18 mouse cellular contexts compared by ENCODE assay signal in genomic region chr5:47980459-47980858, GRCm38 (mm10). TPM values are rescaled to one million over a fixed set of nuclear protein-coding genes. Genes with fewer than 3 reads are reported as not detected.
DNase-seq lines count a peak whose midpoint lies in the region; ATAC-seq and TF ChIP-seq lines count a peak whose summit lies in the region.
"Had no signal": no experiment of that assay in that cellular context is flagged by ENCODE, and none has a peak within 500 bp of the region (broad histone marks: within the 10 kb centered on the region; RNA-seq: fewer than 3 reads in every experiment).

No protein-coding gene starts in this region.

- H3K4me2 ChIP-seq in forebrain, postnatal 0 days (ENCODE audit: low read depth), result no peak overlapping the region
- no peak overlapping the region for H3K4me2 ChIP-seq in forebrain, embryonic 14.5 days (ENCODE audit: low read length)
- H3K4me2 ChIP-seq: heart, embryonic 11.5 days; liver, embryonic 13.5 days had no signal

- peak; percentile 32; the same call in 1 of the 2 replicates for TF ChIP-seq CTCF in forebrain, postnatal 0 days (IDR thresholded peaks at IDR 0.05; ENCODE audit: low read depth)
- peak; percentile 13 for TF ChIP-seq CTCF in left cerebral cortex, adult 2 months (IDR thresholded peaks at IDR 0.05)

- no peak for ATAC-seq in forebrain, postnatal 0 days
- ATAC-seq in forebrain, embryonic 14.5 days, result no peak
- no peak for ATAC-seq in activated CD4-positive, CD25-positive, alpha-beta regulatory T cell, adult 4 months
- ATAC-seq: inflammation-experienced regulatory T-cells, adult 6 months had no signal

- H3K4me3 ChIP-seq in forebrain, postnatal 0 days (ENCODE audit: low read depth, low read length), result no peak overlapping the region
- no peak overlapping the region for H3K4me3 ChIP-seq in forebrain, embryonic 14.5 days (ENCODE audit: low read depth, low read length)
- H3K4me3 ChIP-seq in left cerebral cortex, adult 2 months, result no peak overlapping the region
- H3K4me3 ChIP-seq: limb, embryonic 10.5 days; liver, embryonic 13.5 days had no signal

- H3K9me3 ChIP-seq in forebrain, postnatal 0 days (ENCODE audit: low read length), result no peaks in the 10 kb centered on the region
- H3K9me3 ChIP-seq in forebrain, embryonic 14.5 days (replicated peaks; ENCODE audit: control insufficient read depth, low read length), result no peaks in the 10 kb centered on the region
- H3K9me3 ChIP-seq: limb, embryonic 10.5 days; liver, embryonic 13.5 days had no signal

- H3K4me1 ChIP-seq in forebrain, postnatal 0 days (ENCODE audit: insufficient read depth), result 0 out of 2 replicates have a peak, but pooled peaks cover 9% of the 10 kb centered on the region
- H3K4me1 ChIP-seq in forebrain, embryonic 14.5 days (ENCODE audit: control insufficient read depth, insufficient read depth, low read length), result peaks cover 11% of the 10 kb centered on the region; the same call in 1 of the 2 replicates

- H3K27me3 ChIP-seq in forebrain, postnatal 0 days (ENCODE audit: insufficient read depth, low read length), result 0 out of 2 replicates have a peak, but pooled peaks cover 5% of the 10 kb centered on the region
- H3K27me3 ChIP-seq in forebrain, embryonic 14.5 days (replicated peaks; ENCODE audit: control insufficient read depth, insufficient read depth, low read length), result 0 out of 2 replicates have a peak, but pooled peaks cover 3% of the 10 kb centered on the region

- intact Hi-C loops in left cerebral cortex, adult 2 months (cut with DNase I), result loop anchor here (5.0 to 10.0 kb wide), 5 partner anchors 157 to 1536 kb away; no protein-coding TSS in a partner anchor
- intact Hi-C loops in left cerebral cortex, postnatal 36 days (cut with DNase I), result loop anchor here (10.0 kb wide), 3 partner anchors 154 to 946 kb away; no protein-coding TSS in a partner anchor

- no peak for DNase-seq in forebrain, postnatal 0 days
- DNase-seq in forebrain, embryonic 14.5 days (ENCODE audit: low spot score), result no peak
- DNase-seq in left cerebral cortex, adult 2 months (ENCODE audit: extremely low spot score in 1 of 2, low spot score in 2 of 2), result no peak
- no peak for DNase-seq in left cerebral cortex, postnatal 36 days (ENCODE audit: low spot score in 2 of 2)
- DNase-seq in 3T3-L1 (ENCODE audit: low read depth, low spot score), result peak; percentile 76
- peak; percentile 58 for DNase-seq in embryo, embryonic 10.5 days (ENCODE audit: low spot score)
- no peak for DNase-seq in testis, postnatal 10 days (ENCODE audit: low spot score)
- DNase-seq: adrenal gland, adult 2 months; B cell, adult 2 months; cerebellum, adult 8-10 months; gastrocnemius, postnatal 36 days; liver, embryonic 13.5 days; thymus, postnatal 36 days had no signal

- 32% methylated on average over 5 of the region's 5 CpGs for WGBS in forebrain, postnatal 0 days
- WGBS in forebrain, embryonic 14.5 days, result 26% methylated on average over 5 of the region's 5 CpGs

- no peak overlapping the region for H3K9ac ChIP-seq in forebrain, postnatal 0 days
- H3K9ac ChIP-seq in forebrain, embryonic 14.5 days (ENCODE audit: low read length), result no peak overlapping the region
- H3K9ac ChIP-seq: liver, embryonic 13.5 days had no signal

- H3K27ac ChIP-seq in forebrain, postnatal 0 days (ENCODE audit: low read depth, low read length), result no peak overlapping the region
- no peak overlapping the region for H3K27ac ChIP-seq in forebrain, embryonic 14.5 days (ENCODE audit: low read depth, low read length)
- H3K27ac ChIP-seq in left cerebral cortex, adult 2 months, result no peak overlapping the region
- H3K27ac ChIP-seq: limb, embryonic 10.5 days; liver, embryonic 13.5 days; macrophage had no signal

- no peaks in the 10 kb centered on the region for H3K36me3 ChIP-seq in forebrain, postnatal 0 days (ENCODE audit: insufficient read depth)
- no peaks in the 10 kb centered on the region for H3K36me3 ChIP-seq in forebrain, embryonic 14.5 days (ENCODE audit: control insufficient read depth, insufficient read depth, low read length)
- H3K36me3 ChIP-seq: limb, embryonic 10.5 days; liver, embryonic 13.5 days had no signal

RNA-seq across cellular contexts. Expression of gene Slit2, which starts 2.5 kb away (rescaled TPM):
- 18.6 and 41.5 TPM in 2 replicates for total RNA-seq in forebrain, postnatal 0 days (2014; rRNA removed)
- polyA plus RNA-seq in forebrain, postnatal 0 days (2015; fragmentation: Nextera tagmentation; extraction: Ambion mirVana), result 2.9 and 7.7 TPM in 2 replicates
- 10.0 and 11.3 TPM in 2 replicates for polyA plus RNA-seq in forebrain, embryonic 14.5 days (2014; fragmentation: Nextera tagmentation; extraction: Ambion mirVana)
- 10 to 100 TPM; 39.4 to 41.2 TPM for total RNA-seq in left cerebral cortex, adult 2 months (2021)
- total RNA-seq in left cerebral cortex, postnatal 36 days (2021), result 10 to 100 TPM; 39.2 to 40.3 TPM
- under 1 TPM in 1 of 2 experiments, not detected in 1; 0.85 TPM for polyA plus RNA-seq in activated CD4-positive, CD25-positive, alpha-beta regulatory T cell, adult 4 months (2017; shearing (Covaris generic))
- polyA plus RNA-seq: macrophage had no signal

Comparison
In these comparisons a context has a peak if more than half of its experiments do, and no peak if none do; other contexts are left out.
1. DNase-seq: peak in 3T3-L1 (single experiment) and embryo, embryonic 10.5 days (single experiment); none in forebrain, postnatal 0 days (single experiment), forebrain, embryonic 14.5 days (single experiment), left cerebral cortex, adult 2 months (0 of 2), left cerebral cortex, postnatal 36 days (0 of 2) and testis, postnatal 10 days (single experiment).